Mouse (Mus musculus) embryonic facial prominence, embryonic 11.5 days (tissue): Measurements from ENCODE around the gene Anapc7. TPM values are rescaled to one million over a fixed set of nuclear protein-coding genes. Genes with fewer than 3 reads are reported as not detected.

Experiments used
- ATAC-seq: fragments of 200-750 bp; cut with Nextera tagmentation; replicated peaks from 2 replicates; pipeline ENCODE4 v1.8.0; 2017; ENCODE audit warnings: low read depth; ENCODE audit not compliant: insufficient number of reproducible peaks, low FRiP score, low TSS enrichment
- DNase-seq: peaks from one replicate; pipeline ENCODE4 v3.0.0-alpha.2; 2015; ENCODE audit warnings: low spot score
- H3K27ac ChIP-seq: fragments of 300-500 bp; sonication (generic); replicated peaks from 2 replicates; pipeline ENCODE4 v1.5.1; 2014; ENCODE audit warnings: mild to moderate bottlenecking, low read depth, low read length, control low read depth
- H3K27me3 ChIP-seq: fragments of 300-500 bp; sonication (generic); 2 replicates; pipeline ENCODE4 v1.6.1; 2014; ENCODE audit warnings: mild to moderate bottlenecking, low read length, moderate library complexity, mixed read lengths; ENCODE audit not compliant: control insufficient read depth, insufficient read depth
- H3K36me3 ChIP-seq: fragments of 300-500 bp; sonication (generic); replicated peaks from 2 replicates; pipeline ENCODE4 v1.6.1; 2014; ENCODE audit warnings: low read depth, mild to moderate bottlenecking, low read length, moderate library complexity, mixed read lengths; ENCODE audit not compliant: control insufficient read depth, insufficient read depth
- H3K4me1 ChIP-seq: fragments of 300-500 bp; sonication (generic); 2 replicates; pipeline ENCODE4 v1.6.1; 2014; ENCODE audit warnings: low read length, mixed read lengths; ENCODE audit not compliant: control insufficient read depth, insufficient read depth
- H3K4me2 ChIP-seq: fragments of 300-500 bp; sonication (generic); 2 replicates; pipeline ENCODE4 v1.6.1; 2014; ENCODE audit warnings: low read depth, mild to moderate bottlenecking, control low read depth, low read length, moderate library complexity
- H3K4me3 ChIP-seq: fragments of 300-500 bp; sonication (generic); 2 replicates; pipeline ENCODE4 v1.5.1; 2014; ENCODE audit warnings: low read depth, low read length, control low read depth
- H3K9ac ChIP-seq: fragments of 300-500 bp; sonication (generic); replicated peaks from 2 replicates; pipeline ENCODE4 v1.6.1; 2014; ENCODE audit warnings: mild to moderate bottlenecking, control low read depth, low read length
- H3K9me3 ChIP-seq: fragments of 300-500 bp; sonication (generic); replicated peaks from 2 replicates; pipeline ENCODE4 v1.6.1; 2016; ENCODE audit warnings: mild to moderate bottlenecking, low read length, inconsistent platforms, mixed read lengths; ENCODE audit not compliant: control insufficient read depth
- WGBS: fragments of 180-500 bp; shearing (Covaris S2); extraction: QIAGEN DNeasy Blood & Tissue Kit; methylation state at CpG from one replicate; pipeline ENCODE4 v1.1.7; 2014; 5-methylcytosine and 5-hydroxymethylcytosine counted together
- polyA plus RNA-seq: library from polyadenylated mRNA; unstranded; fragments of >200 nt; fragmentation: Nextera tagmentation; extraction: Ambion mirVana; gene quantifications from 2 replicates; pipeline ENCODE4 v1.2.1, GENCODE M21; 2014

The Anapc7 gene
- polyA plus RNA-seq, 1 experiment from 2014 or later = 30.3 TPM

DNA sequence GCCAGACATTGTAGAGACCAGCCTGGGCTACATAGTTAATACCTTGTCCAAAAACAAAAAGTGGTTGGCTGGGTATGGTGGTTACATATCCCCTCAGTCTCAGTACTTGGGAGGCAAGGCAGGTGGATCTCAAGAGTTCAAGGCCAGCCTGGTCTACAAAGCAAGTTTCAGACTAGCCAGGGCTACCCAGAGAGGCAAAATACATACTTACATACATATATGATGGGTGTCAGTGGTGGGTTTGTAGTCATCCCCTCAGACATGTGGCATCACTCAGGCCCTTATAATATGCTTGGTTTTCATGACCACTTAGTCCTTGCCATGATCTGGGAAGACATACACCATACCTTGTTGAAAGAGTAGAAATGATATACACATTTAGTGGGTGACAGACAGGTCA lies 30.8 kb upstream of the Anapc7 start:
- Histone ChIP-seq H3K9me3 (no peaks in the 10 kb centered on the region), H3K27me3 (no peaks in the 10 kb centered on the region), H3K4me2 (no peak overlapping the region), H3K9ac (no peak overlapping the region), H3K27ac (no peak overlapping the region), H3K36me3 (no peaks in the 10 kb centered on the region), H3K4me3 (no peak overlapping the region), H3K4me1 (peaks cover 3% of the 10 kb centered on the region; the same call in 1 of the 2 replicates)
- ATAC-seq (no peak; the same call in 1 of the 2 replicates), DNase-seq (no peak)

DNA sequence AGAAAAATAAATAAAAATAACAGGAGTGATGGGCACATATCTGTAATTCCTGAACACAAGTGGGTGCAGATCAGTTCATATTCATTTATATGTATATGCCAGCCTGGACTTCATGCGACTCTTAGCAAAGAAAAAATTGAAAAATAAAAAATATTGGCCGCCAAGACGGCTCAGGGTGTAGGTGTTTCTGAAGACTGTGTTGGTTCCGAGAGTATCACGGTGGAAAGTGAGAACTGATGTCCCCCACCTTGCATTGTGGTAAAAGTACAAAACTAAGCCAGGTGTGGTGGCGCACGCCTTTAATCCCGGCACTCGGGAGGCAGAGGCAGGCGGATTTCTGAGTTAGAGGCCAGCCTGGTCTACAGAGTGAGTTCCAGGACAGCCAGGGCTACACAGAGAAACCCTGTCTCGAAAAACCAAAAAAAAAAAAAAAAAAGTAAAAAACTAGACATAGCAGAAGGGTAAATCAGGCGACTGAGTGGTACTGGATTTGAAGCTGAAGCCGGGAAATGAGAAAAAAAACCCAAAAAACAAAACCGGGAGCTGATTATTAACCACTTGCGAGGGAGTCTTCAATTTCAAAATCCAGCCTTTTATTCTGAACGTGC lies 30.2 kb upstream of the Anapc7 start:
- H3K27me3 ChIP-seq = no peaks in the 10 kb centered on the region
- H3K4me2 ChIP-seq = no peak overlapping the region
- DNase-seq (no peak), ATAC-seq (no peak)
- H3K36me3 ChIP-seq = no peaks in the 10 kb centered on the region
- peaks cover 3% of the 10 kb centered on the region; the same call in 1 of the 2 replicates for H3K4me1 ChIP-seq
- H3K9me3 ChIP-seq = no peaks in the 10 kb centered on the region
- no peak overlapping the region for H3K27ac ChIP-seq
- no peak overlapping the region for H3K9ac ChIP-seq
- 52% methylated on average over 15 of the region's 16 CpGs for WGBS
- peak overlapping the region; percentile 82; the same call in 1 of the 2 replicates for H3K4me3 ChIP-seq

DNA sequence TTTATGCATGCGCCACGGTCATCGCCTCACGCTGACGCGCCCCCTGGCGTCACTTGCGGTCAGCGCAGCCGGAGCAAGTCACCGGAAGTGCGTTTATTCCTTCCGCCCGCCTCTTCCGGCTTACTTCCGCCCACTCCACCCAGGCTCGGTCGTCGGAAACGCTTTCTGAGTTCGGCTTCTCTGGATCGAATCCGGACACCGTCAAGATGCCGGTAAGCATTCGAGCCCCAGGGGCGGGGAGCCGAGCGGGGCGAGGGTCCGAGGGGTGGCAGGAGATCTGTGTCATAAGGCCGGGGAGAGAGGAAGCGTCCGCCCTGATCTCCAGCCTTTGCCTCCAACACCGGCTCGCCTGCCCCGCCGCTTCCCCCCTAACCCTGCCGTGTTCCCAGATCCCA lies 29.7 kb upstream of the Anapc7 start, which contains the start of gene Arpc3:
Arpc3 (plus strand) TSS at position 93 of the 395 bp plus-strand sequence.
- peak; percentile 92 for DNase-seq
- WGBS = under 1% methylated on average over 39 of the region's 39 CpGs
- Histone ChIP-seq H3K4me3 (peak within 1 kb of the TSS; percentile 82), H3K27me3 (no peaks in the 10 kb centered on the region), H3K36me3 (peaks cover 2% of the 10 kb centered on the region), H3K4me1 (peaks cover 3% of the 10 kb centered on the region; the same call in 1 of the 2 replicates), H3K9me3 (no peaks in the 10 kb centered on the region), H3K27ac (no peak within 1 kb of the TSS), H3K9ac (peak within 1 kb of the TSS; percentile 77), H3K4me2 (peak within 1 kb of the TSS; percentile 82)
- peak; percentile 87 for ATAC-seq

DNA sequence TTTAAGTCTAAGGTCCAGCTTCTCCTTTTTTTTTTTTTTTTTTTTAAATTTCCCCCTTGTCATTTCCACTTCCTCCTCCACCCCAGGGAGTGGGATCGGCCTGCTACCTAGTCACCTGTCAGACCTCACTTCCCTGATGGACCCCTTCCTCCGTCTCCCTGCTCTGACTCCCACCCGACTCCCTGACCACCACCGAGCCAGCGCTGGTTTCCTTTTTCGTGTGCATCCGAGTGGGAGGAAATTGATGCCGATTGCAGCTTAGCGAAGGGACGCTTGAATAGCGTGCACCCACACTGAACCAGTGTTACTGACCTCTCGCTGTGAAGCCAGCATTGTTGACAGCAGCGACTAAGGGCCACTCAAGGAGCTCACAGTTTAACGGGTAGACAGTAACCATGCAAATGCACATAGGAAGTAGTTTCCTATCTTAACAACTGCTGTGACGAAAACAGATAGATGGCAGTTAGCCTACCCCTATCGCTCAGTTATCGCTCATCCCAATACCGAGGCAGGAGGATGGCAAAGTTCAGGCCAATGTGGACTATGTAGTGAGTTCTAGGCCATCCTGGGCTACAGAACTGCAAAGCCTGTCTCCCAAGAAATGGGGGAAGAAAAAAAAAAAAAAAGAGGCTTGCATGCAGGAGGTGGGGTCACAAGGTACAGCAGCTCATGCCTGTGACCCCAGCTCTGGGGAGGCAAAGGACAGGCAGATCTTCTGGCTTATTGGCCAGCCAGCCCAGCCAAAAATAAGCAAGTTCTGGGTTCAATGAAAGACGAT lies 29.1 kb upstream of the Anapc7 start:
- Histone ChIP-seq H3K9ac (peak overlapping the region; percentile 77), H3K4me3 (peak overlapping the region; percentile 82), H3K27me3 (no peaks in the 10 kb centered on the region), H3K9me3 (no peaks in the 10 kb centered on the region), H3K4me1 (peaks cover 3% of the 10 kb centered on the region; the same call in 1 of the 2 replicates), H3K4me2 (peak overlapping the region; percentile 82), H3K36me3 (peaks cover 3% of the 10 kb centered on the region), H3K27ac (no peak overlapping the region)
- WGBS = 16% methylated on average over 19 of the region's 19 CpGs
- ATAC-seq = no peak
- DNase-seq = no peak

DNA sequence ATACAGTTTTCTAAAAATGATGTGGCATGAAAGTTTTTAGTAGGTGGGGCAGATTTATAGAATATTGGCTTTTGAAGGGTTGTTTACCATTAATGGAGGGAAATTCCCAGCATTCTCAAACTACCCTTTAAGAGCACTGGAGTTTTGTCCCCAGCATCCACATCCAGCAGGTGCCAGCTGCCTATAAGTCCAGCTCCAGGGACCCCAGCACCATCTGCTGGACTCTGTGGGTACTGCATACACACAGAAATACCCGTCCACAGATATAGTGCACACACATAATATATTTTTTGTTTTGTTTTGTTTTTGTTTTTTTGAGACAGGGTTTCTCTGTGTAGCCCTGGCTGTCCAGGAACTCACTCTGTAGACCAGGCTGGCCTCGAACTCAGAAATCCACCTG lies 27.6 kb upstream of the Anapc7 start:
- peak; percentile 80 for DNase-seq
- Histone ChIP-seq H3K9ac (no peak overlapping the region), H3K9me3 (no peaks in the 10 kb centered on the region), H3K4me1 (peaks cover 3% of the 10 kb centered on the region; the same call in 1 of the 2 replicates), H3K4me3 (no peak overlapping the region), H3K36me3 (peaks cover 3% of the 10 kb centered on the region), H3K4me2 (no peak overlapping the region), H3K27ac (no peak overlapping the region), H3K27me3 (no peaks in the 10 kb centered on the region)
- no peak for ATAC-seq
- 61% methylated on average over 2 of the region's 2 CpGs for WGBS

DNA sequence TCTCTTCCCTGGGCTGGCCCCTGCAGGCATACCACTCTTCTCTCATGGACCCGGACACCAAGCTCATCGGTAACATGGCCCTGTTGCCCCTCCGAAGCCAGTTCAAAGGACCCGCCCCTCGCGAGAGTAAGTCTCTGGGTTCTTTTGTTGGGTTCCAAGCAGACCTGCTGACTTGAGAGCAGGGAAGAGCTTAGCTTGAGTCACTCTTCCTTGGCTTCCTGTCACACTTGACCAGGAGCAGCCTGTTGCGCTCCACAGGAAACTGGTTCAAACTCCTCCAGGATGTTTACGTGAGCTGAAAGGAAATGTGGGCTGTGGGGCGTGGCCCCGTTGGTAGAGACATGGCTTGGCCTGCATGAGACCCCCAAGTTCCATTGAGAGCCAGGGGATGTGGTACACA lies 24.7 kb upstream of the Anapc7 start:
- Histone ChIP-seq H3K27me3 (no peaks in the 10 kb centered on the region), H3K4me1 (peaks cover 3% of the 10 kb centered on the region; the same call in 1 of the 2 replicates), H3K27ac (no peak overlapping the region), H3K9me3 (no peaks in the 10 kb centered on the region), H3K4me2 (no peak overlapping the region), H3K4me3 (no peak overlapping the region), H3K9ac (no peak overlapping the region), H3K36me3 (peaks cover 3% of the 10 kb centered on the region)
- DNase-seq (no peak), ATAC-seq (no peak)
- 87% methylated on average over 10 of the region's 10 CpGs for WGBS

DNA sequence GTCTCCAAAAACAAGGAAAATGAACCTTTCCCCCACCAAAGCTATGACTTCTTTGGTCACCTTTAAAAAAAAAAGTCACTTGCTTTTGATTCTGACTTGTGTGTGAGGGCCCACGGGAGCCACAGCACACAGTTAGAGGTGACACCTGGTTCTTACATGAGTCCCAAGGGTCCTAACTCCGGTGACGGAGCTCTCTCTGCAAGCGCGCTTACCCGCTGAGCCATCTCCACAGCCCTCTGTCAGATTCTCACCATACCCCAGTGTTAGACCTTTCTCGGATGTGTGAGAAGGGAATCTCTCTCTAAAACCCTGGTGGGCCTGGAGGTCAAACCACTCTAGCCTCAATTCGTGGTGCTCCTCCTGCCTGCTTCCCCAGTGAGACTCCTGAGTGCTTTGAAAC lies 24.0 kb upstream of the Anapc7 start:
- no peak overlapping the region for H3K9ac ChIP-seq
- ATAC-seq (no peak), DNase-seq (no peak)
- no peak overlapping the region for H3K4me3 ChIP-seq
- WGBS = 92% methylated on average over 8 of the region's 8 CpGs
- no peaks in the 10 kb centered on the region; the same call in 1 of the 2 replicates for H3K4me1 ChIP-seq
- H3K27ac ChIP-seq = no peak overlapping the region
- peaks cover 3% of the 10 kb centered on the region for H3K36me3 ChIP-seq
- no peak overlapping the region for H3K4me2 ChIP-seq
- no peaks in the 10 kb centered on the region for H3K9me3 ChIP-seq
- no peaks in the 10 kb centered on the region for H3K27me3 ChIP-seq

DNA sequence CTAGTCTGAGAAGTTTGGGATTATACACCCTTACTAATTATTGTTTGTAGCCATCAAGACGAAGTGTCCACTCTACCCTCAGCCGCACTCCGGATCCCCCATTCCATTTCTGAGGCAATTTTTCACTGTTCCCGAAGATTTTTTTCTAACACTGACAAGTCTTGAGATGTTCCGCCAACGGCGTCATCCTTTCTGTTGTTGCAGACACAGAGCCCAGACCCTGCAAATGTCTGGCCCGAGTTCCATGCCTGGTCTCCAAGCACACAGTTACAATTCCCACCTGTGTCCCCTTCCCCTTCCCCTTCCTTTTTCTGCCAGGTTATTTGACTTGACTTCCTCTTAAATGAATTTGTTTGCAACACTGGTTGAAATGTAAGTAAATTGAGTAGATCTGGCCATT lies 21.6 kb upstream of the Anapc7 start:
- H3K4me3 ChIP-seq = no peak overlapping the region
- H3K4me1 ChIP-seq = no peaks in the 10 kb centered on the region
- H3K36me3 ChIP-seq = peaks cover 8% of the 10 kb centered on the region
- 90% methylated on average over 8 of the region's 8 CpGs for WGBS
- no peak for ATAC-seq
- H3K9me3 ChIP-seq = no peaks in the 10 kb centered on the region
- no peak overlapping the region for H3K9ac ChIP-seq
- H3K27ac ChIP-seq = no peak overlapping the region
- no peak for DNase-seq
- H3K27me3 ChIP-seq = no peaks in the 10 kb centered on the region
- no peak overlapping the region for H3K4me2 ChIP-seq
